Mouse (Mus musculus) mouse trophoblast stem cell (cell line): ENCODE measurements at regions not wholly inside any gene's neighbourhood (a gene's known extent, or its start where the extent isn't known, plus 50 kb on each side); places are given as distances from the start of the nearest gene placed in this dataset.

Experiments
- in situ Hi-C, 2 experiments: fragments of 300-500 bp; cut with MseI, MboI; formaldehyde crosslinking; loops; 2 replicates in 1 of 2; 3 replicates in 1 of 2; pipeline ENCODE4 v1.15.1; 2025

- in situ Hi-C loops = no loop called here
These were observed 82.2 kb downstream of the Il20rb start for GRCm38 (mm10) chr9:100404426-100404825.

- in situ Hi-C loops = no loop called here
These were observed 86.2 kb downstream of the Il20rb start for GRCm38 (mm10) chr9:100400366-100400765.

GRCm38 (mm10) chr9:100396340-100396910 is 90.2 kb downstream of the Il20rb start:
- in situ Hi-C loops = no loop called here

GRCm38 (mm10) chr9:100395711-100396110 is 90.9 kb downstream of the Il20rb start:
- in situ Hi-C loops = no loop called here

GRCm38 (mm10) chr9:100394632-100395031 is 92.0 kb downstream of the Il20rb start:
- in situ Hi-C loops = no loop called here

GRCm38 (mm10) chr9:100394166-100394565 is 92.4 kb downstream of the Il20rb start:
- in situ Hi-C loops = no loop called here

GRCm38 (mm10) chr9:100392262-100392661 is 94.3 kb downstream of the Il20rb start:
- in situ Hi-C loops = no loop called here

GRCm38 (mm10) chr9:100391566-100392213 is 94.9 kb downstream of the Il20rb start:
- in situ Hi-C loops = no loop called here

- in situ Hi-C loops = loop anchor here in 1 of 2 experiments (10.0 kb wide), 1 partner anchor 544 kb away; no protein-coding TSS in a partner anchor
These were observed 98.2 kb downstream of the Il20rb start for GRCm38 (mm10) chr9:100388393-100388792.

GRCm38 (mm10) chr9:100387171-100387685 is 99.4 kb downstream of the Il20rb start:
- in situ Hi-C loops = loop anchor here in 1 of 2 experiments (10.0 kb wide), 1 partner anchor 542 kb away; no protein-coding TSS in a partner anchor

GRCm38 (mm10) chr9:100382492-100382891 is 104.1 kb downstream of the Il20rb start:
- in situ Hi-C loops = loop anchor here in 1 of 2 experiments (10.0 kb wide), 1 partner anchor 538 kb away; no protein-coding TSS in a partner anchor

- in situ Hi-C loops = loop anchor here in 1 of 2 experiments (10.0 kb wide), 1 partner anchor 525 kb away; no protein-coding TSS in a partner anchor
These were observed 116.7 kb downstream of the Il20rb start for GRCm38 (mm10) chr9:100369921-100370320.

- in situ Hi-C loops = loop anchor here in 1 of 2 experiments (10.0 kb wide), 1 partner anchor 522 kb away; no protein-coding TSS in a partner anchor
These were observed 119.8 kb downstream of the Il20rb start for GRCm38 (mm10) chr9:100366816-100367215.

- in situ Hi-C loops = loop anchor here in 1 of 2 experiments (10.0 kb wide), 1 partner anchor 515 kb away; no protein-coding TSS in a partner anchor
These were observed 126.5 kb downstream of the Il20rb start for GRCm38 (mm10) chr9:100359934-100360716.

GRCm38 (mm10) chr9:100357553-100357952 is 129.0 kb downstream of the Il20rb start:
- in situ Hi-C loops = no loop called here

GRCm38 (mm10) chr9:100340796-100341195 is 145.8 kb downstream of the Il20rb start:
- in situ Hi-C loops = no loop called here

GRCm38 (mm10) chr9:100307765-100308164 is 178.8 kb downstream of the Il20rb start:
- in situ Hi-C loops = no loop called here

GRCm38 (mm10) chr9:100307364-100307763 is 179.2 kb downstream of the Il20rb start:
- in situ Hi-C loops = no loop called here

- in situ Hi-C loops = no loop called here
These were observed 182.8 kb downstream of the Il20rb start for GRCm38 (mm10) chr9:100303762-100304161.

- in situ Hi-C loops = no loop called here
These were observed 185.0 kb downstream of the Il20rb start for GRCm38 (mm10) chr9:100301613-100302012.

- in situ Hi-C loops = no loop called here
These were observed 209.2 kb downstream of the Il20rb start for GRCm38 (mm10) chr9:100277361-100277760.
